Mouse (Mus musculus) left cerebral cortex, adult 2 months (tissue): ENCODE data around the gene Armc7. TPM values are rescaled to one million over a fixed set of nuclear protein-coding genes. Genes with fewer than 3 reads are reported as not detected.
"Not testable (repeated sequence)": the region's sequence is repeated elsewhere in the genome, so short reads cannot be mapped to it uniquely, and the experiment has no call there.

ENCODE experiments used
- DNase-seq, 2 experiments: peaks; one replicate each; pipeline ENCODE4 v3.0.0; 2021 to 2022; ENCODE audit warnings: low spot score in 2 of 2, mixed read lengths in 1 of 2; ENCODE audit errors: extremely low spot score in 1 of 2
- H3K27ac ChIP-seq: fragments of 200-600 bp; 2 replicates; pipeline ENCODE4 v1.8.1; 2022
- H3K4me3 ChIP-seq: fragments of 200-600 bp; 2 replicates; pipeline ENCODE4 v1.8.1; 2022
- CTCF ChIP-seq: fragments of 200-600 bp; IDR thresholded peaks from 2 replicates; pipeline ENCODE4 v1.8.1; 2022; ENCODE audit warnings: antibody characterized with exemption, mild to moderate bottlenecking, moderate library complexity
- intact Hi-C: fragments of 180-260 bp; cut with DNase I; formaldehyde crosslinking; loops from one replicate; pipeline ENCODE4 v1.15.1; 2025
- total RNA-seq, 2 experiments: library from RNA; stranded (reverse); gene quantifications; 2 replicates each; pipeline ENCODE4 v1.2.3; 2021

Gene Armc7
- total RNA-seq, 2 experiments from 2014 or later: 11.9 to 18.0 TPM

DNA sequence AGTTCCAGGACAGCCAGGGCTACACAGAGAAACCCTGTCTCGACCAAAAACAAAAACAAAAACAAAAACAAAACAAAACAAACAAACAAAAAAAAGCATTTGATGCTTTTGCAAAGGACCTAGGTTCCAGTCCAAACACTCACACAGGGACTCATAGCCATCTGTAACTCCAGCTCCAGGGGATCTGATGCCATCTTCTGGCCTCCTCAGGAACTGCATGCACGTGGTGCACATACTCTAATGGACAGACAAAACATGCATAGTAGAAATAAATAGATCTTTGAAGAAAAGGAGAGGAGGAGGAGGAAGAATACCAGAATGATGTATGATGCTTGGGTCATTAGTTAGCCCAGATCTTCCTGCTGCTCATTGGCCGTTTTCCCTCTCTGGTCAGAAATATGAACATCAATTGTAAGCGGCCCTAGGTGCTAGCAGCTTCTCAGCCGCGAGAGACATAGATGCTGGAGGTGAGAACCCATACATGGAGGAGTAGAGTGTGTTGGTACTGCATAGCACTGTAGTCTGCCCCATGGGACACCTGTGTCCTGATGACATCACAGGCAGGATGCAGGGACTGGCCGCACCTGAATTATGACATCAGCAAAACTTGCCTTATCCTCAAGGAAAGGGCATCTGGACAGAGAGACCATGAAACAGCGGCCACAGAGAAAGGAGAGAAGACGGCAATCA, 35.4 kb upstream of the Armc7 start, which contains the start of gene Trim80:
Gene Trim80 (plus strand): TSS at position 640 of the 690 bp plus-strand sequence.
- TF ChIP-seq CTCF: no peak; the same call in 1 of the 2 replicates
- DNase-seq: no peak
- Histone ChIP-seq H3K4me3 (no peak within 1 kb of the TSS), H3K27ac (no peak within 1 kb of the TSS)
- intact Hi-C loops: no loop called here

DNA sequence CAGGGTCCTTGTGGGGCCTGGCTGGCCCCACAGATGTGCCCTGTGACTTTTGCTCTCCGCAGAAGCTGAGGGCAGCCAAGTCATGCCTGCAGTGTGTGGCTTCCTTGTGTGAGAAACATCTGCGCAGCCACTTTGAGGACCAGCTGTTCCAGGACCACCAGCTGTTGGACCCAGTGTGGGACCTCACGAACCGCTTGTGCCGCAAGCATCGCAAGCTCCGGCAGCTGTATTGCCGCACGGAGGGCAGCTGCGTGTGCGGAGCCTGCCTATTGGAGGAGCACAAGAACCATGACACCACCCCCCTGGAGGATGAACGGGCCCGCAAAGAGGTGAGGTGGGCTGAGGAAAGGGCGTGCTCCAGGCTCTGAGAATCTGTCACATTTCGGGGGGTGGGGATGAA, 34.0 kb upstream of the Armc7 start:
- no peak for TF ChIP-seq CTCF
- intact Hi-C loops: no loop called here
- DNase-seq: no peak

DNA sequence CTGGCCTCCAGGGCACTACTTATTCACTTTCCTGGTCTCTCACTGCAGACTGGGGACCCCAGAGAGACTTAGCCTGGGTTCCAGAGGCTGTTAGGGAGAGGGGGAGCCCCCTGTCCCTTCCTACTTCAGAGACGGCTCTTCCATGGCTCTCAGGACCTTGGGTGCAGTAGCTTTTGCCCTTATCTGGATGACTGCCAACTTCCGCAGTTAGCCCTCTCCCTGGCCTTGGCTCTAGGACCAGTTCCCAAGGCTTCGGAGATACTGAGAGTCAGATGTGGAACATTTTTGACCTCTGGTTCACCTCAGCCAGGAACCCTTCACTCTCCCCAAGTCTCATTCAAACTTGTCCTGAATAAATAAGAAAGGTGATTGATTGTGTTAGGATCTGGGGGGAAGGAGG, 28.6 kb upstream of the Armc7 start:
- no peak overlapping the region for H3K4me3 ChIP-seq
- no peak for TF ChIP-seq CTCF
- no peak for DNase-seq
- no peak overlapping the region for H3K27ac ChIP-seq
- intact Hi-C loops: no loop called here

More for the DNA sequence above, 34.0 kb upstream of the Armc7 start:
- no peak overlapping the region for H3K27ac ChIP-seq
- no peak overlapping the region for H3K4me3 ChIP-seq

DNA sequence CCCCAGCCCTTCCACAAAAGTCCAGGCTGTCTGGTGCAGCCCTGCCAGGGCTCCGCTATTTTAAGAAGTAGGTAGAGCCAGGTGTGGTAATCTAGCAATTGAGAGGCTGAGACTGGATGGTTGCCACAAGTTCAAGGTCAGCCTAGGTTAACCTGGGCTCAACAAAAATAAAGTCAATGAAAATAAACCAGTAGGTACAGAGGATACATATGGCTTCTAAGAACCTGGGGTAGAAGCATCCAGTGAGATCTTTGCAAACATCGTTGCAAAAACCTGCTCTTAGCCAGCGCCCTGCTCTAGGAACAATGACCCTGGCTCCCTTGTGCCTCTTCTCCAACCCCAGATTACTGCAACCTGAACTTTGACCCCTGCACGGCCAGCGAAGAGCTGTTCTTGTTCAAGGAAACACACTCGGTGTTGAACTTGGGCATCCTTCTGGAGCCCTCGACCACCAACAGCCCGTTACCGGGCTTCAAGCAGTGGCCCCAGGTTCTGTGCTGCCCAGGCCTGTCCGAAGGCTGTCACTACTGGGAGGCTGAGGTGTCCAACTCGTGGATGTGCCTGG, 28.1 kb upstream of the Armc7 start:
- DNase-seq: no peak
- intact Hi-C loops: no loop called here
- no peak for TF ChIP-seq CTCF
- no peak overlapping the region for H3K4me3 ChIP-seq
- H3K27ac ChIP-seq: no peak overlapping the region

DNA sequence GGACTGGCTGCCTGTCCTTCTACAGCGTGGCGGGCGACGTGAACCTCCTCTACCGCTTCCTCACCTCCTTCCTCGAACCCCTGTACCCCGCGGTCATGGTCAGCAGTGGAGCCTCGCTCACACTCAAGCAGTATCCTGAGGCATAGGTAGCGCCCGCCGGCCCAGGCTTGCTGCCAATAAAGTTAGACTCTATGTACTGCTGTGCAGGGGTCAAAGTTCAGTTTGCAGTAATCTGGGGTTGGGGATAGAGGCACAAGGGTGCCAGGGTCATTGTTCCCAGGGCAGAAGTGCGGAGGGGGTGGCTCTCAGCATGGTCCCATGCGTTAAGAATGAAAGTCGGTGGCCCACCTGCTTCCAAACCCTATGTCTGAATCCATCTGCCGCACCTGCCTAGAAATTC, 27.4 kb upstream of the Armc7 start:
- intact Hi-C loops: no loop called here
- Histone ChIP-seq H3K27ac (no peak overlapping the region), H3K4me3 (no peak overlapping the region)
- no peak for DNase-seq
- no peak for TF ChIP-seq CTCF

DNA sequence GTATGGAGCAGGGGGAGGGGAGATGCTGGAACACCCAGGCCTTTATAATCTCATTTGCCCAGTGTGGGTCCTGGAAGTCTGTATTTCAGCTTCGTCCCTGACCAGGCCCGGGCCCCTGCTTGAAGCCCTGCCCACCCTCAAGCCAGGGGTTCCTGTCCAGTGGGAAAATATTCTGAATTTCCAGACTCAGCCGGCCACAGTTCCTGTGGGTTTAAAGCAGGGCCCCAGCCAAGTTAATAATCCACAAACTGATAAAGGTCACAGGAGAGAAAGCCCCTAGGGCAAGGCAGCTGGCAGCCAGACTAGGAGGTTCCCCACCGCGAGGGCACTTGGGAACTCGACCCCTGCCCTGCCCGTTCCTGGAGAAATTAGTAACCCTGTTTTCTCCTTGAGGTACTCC, 26.5 kb upstream of the Armc7 start:
- no peak overlapping the region for H3K27ac ChIP-seq
- no peak for TF ChIP-seq CTCF
- DNase-seq: no peak
- no peak overlapping the region for H3K4me3 ChIP-seq
- intact Hi-C loops: no loop called here

DNA sequence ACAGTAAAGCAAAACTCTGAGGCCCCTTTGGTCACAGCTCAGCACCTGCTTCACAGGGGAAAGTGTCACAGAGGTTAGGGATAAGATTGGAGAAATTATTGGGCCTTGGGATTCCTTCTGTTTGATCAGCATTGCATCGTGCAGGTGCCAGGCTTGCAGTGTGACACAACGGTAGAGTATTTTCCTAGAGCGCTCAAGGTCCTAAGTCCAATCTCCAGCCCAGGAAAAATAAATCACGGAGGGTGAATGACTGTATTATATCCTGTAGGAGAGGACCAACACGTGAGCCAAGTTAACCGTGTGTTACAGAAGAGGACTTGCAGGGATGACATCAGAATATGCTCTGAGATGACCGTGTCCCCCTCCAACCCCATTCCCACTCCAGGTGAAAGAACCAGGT, 25.3 kb upstream of the Armc7 start:
- Histone ChIP-seq H3K4me3 (no peak overlapping the region), H3K27ac (no peak overlapping the region)
- no peak for DNase-seq
- TF ChIP-seq CTCF: no peak
- intact Hi-C loops: no loop called here

DNA sequence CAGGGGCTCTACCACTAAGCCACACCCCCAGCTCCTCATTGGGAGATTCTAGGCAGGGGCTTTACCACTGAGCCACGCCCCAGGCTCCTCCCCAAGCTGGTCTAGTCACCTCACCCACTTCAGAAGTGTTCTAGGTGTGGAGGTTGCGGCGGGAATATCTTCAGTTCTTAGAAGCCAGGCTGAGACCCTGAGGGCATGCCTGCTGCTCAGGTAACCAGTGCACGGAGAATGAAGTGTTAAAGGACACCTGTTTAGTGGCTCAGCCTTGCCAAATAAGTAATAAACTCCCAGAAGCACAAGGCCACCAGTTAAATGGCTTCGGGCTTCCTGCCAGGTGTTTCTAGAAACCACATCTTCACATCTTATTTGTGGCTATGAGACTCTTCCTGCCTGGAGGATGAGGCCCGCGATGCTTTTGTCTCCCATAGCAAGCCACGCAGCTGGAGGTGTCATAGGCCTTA, 23.7 kb upstream of the Armc7 start:
- Histone ChIP-seq H3K4me3 (no peak overlapping the region), H3K27ac (no peak overlapping the region)
- no peak for TF ChIP-seq CTCF
- intact Hi-C loops: no loop called here
- DNase-seq: no peak

DNA sequence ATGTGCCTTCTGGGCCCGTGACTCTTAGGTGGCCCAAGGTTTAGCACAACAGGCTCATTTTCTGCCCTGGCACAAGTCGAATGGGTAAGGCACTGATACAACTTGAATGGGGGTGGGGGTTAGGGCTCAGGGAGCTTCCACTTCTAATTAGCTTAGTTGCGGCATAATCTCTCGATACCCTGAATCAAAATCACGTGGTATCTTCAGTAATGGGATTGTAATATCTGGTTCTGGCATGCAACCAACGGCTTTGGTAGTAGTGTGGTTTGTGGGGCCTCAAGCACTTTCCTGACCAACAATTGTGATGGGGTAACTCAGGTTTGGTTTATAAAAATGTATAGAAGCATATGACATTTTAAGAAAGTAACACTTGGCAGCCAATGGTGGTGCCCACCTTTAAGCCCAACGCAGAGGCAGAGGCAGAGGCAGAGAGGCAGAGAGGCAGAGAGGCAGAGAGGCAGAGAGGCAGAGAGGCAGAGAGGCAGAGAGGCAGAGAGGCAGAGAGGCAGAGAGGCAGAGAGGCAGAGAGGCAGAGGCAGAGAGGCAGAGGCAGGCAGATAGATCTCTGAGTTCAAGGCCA, 23.1 kb upstream of the Armc7 start:
- no peak for TF ChIP-seq CTCF
- Histone ChIP-seq H3K27ac (no peak overlapping the region), H3K4me3 (no peak overlapping the region)
- DNase-seq: no peak
- intact Hi-C loops: no loop called here

DNA sequence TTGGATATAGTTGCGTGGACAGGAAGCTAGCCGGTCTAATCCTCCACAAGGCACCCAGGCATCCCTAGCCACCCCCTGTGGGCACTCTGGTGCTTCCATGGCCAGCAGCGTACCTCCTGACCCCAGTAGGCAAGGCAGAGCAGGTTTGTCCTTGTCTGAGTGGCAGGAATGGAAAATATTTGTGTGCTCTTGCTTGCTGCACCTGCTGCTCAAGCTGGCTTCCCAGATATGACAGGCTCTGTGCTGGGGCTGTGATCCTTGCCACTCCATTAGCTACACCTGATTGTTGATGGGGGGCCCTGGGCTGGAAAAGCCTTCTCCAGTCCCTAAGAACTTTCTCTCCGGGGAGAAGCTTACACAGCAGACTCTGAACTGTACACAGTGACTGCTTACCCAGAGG, 22.2 kb upstream of the Armc7 start:
- Histone ChIP-seq H3K27ac (no peak overlapping the region), H3K4me3 (no peak overlapping the region)
- no peak for DNase-seq
- TF ChIP-seq CTCF: no peak
- intact Hi-C loops: no loop called here

DNA sequence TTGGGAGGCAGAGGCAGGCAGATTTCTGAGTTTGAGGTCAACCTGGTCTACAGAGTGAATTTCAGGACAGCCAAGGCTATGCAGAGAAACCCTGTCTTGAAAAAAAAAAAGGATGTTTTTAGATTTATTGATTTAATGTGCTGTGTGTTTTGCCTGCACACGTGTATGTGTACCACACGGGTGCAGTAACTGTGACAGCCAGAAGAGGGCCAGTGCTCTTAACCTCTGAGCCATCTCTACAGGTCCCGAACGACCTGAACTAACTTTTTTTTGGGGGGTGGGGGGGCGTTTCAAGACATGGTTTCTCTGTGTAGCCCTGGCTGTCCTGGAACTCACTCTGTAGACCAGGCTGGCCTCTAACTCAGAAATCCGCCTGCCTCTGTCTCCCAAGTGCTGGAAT, 20.6 kb upstream of the Armc7 start:
- H3K4me3 ChIP-seq: not testable (repeated sequence)

DNA sequence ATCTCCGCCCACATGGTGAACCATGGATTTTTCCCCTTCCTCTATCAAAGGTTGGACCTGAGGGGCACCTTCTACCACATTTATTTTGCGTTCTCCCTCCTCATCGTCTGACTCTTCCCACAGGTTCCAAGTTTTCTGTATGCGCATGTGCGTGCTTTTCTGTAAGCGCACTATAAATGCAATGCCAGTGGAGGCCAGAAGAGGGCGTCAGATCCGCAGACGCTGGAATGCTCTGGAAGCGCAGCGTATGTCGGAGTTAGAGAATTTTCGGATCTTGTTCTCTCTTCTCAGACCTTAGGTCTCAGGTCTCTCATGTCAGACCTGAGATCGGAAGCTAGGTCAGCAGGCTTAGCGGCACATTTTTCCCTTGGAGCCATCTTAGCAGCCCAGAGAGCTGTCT, 19.8 kb upstream of the Armc7 start:
- intact Hi-C loops: no loop called here
- no peak overlapping the region for H3K4me3 ChIP-seq
- no peak; the same call in 1 of the 2 replicates for TF ChIP-seq CTCF
- DNase-seq: no peak
- H3K27ac ChIP-seq: no peak overlapping the region

More for the DNA sequence above, 20.6 kb upstream of the Armc7 start:
- DNase-seq, intact Hi-C loops, H3K27ac ChIP-seq: not testable (repeated sequence)
